21 mouse cellular contexts compared by ENCODE assay signal in the genomic region with DNA sequence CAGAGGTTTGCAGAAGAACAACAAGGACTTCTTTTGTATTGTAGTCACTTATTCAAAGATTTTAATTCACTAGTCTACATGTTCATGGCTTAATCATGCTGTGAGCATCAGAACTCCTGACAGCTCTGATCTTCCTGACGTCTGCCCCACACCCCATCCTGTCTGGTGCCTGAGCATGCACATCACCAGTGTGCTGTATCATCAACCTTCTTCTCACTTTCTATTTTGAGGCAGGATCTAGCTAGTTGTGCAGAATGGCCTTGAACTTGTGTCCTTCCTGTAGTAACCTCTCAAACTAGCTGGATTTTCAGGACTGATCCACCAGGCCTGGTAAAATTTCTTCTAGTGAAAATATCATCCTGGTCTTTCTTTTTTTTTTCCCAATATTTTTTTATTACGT.
DNase-seq lines count a peak whose midpoint lies in the region; ATAC-seq and TF ChIP-seq lines count a peak whose summit lies in the region.
"Had no signal": no experiment of that assay in that cellular context is flagged by ENCODE, and none has a peak within 500 bp of the region (broad histone marks: within the 10 kb centered on the region; RNA-seq: fewer than 3 reads in every experiment).

No protein-coding gene starts in this region.

- no peak for TF ChIP-seq CTCF in liver, adult 2 months (IDR thresholded peaks at IDR 0.05; ENCODE audit: low read depth, low read length)

- no peaks in the 10 kb centered on the region for H3K36me3 ChIP-seq in heart, embryonic 12.5 days
- no peaks in the 10 kb centered on the region for H3K36me3 ChIP-seq in liver, adult 2 months (ENCODE audit: control insufficient read depth, insufficient read depth, low read length)
- H3K36me3 ChIP-seq in liver, embryonic 12.5 days, result no peaks in the 10 kb centered on the region
- H3K36me3 ChIP-seq: liver, embryonic 15.5 days; lung, embryonic 15.5 days; midbrain, embryonic 15.5 days; neural tube, embryonic 13.5 days had no signal

- H3K27me3 ChIP-seq in heart, embryonic 12.5 days (replicated peaks), result no peaks in the 10 kb centered on the region
- H3K27me3 ChIP-seq in liver, adult 2 months (ENCODE audit: control insufficient read depth, insufficient read depth, low read length), result no peaks in the 10 kb centered on the region
- H3K27me3 ChIP-seq in liver, embryonic 12.5 days (replicated peaks), result no peaks in the 10 kb centered on the region
- H3K27me3 ChIP-seq: forebrain, embryonic 13.5 days; liver, embryonic 15.5 days; lung, embryonic 15.5 days; midbrain, embryonic 15.5 days; neural tube, embryonic 13.5 days had no signal

- 63% methylated on average over 2 of the region's 2 CpGs for WGBS in heart, embryonic 12.5 days
- 74% methylated on average over 2 of the region's 2 CpGs for WGBS in liver, adult 2 months
- 46% methylated on average over 2 of the region's 2 CpGs for WGBS in liver, embryonic 12.5 days (ENCODE audit: insufficient replicate concordance)

- H3K27ac ChIP-seq in heart, embryonic 12.5 days (ENCODE audit: poor library complexity, severe bottlenecking), result no peak overlapping the region
- no peak overlapping the region for H3K27ac ChIP-seq in liver, adult 2 months (replicated peaks; ENCODE audit: insufficient read depth, low read depth, low read length)
- H3K27ac ChIP-seq in liver, embryonic 12.5 days, result no peak overlapping the region
- H3K27ac ChIP-seq: forebrain, embryonic 13.5 days; hindbrain, embryonic 14.5 days; kidney, postnatal 0 days; liver, embryonic 15.5 days; lung, embryonic 15.5 days; midbrain, embryonic 15.5 days; neural tube, embryonic 13.5 days had no signal

- H3K4me2 ChIP-seq in heart, embryonic 12.5 days, result no peak overlapping the region
- no peak overlapping the region for H3K4me2 ChIP-seq in liver, embryonic 12.5 days
- H3K4me2 ChIP-seq: forebrain, embryonic 13.5 days; hindbrain, embryonic 14.5 days; liver, embryonic 15.5 days; lung, embryonic 15.5 days; midbrain, embryonic 15.5 days; neural tube, embryonic 13.5 days had no signal

- no peak overlapping the region for H3K4me3 ChIP-seq in heart, embryonic 12.5 days
- H3K4me3 ChIP-seq in liver, adult 2 months (ENCODE audit: insufficient read depth, low read depth, low read length), result no peak overlapping the region
- H3K4me3 ChIP-seq in liver, embryonic 12.5 days, result no peak overlapping the region
- H3K4me3 ChIP-seq: forebrain, embryonic 13.5 days; liver, embryonic 15.5 days; lung, embryonic 15.5 days; midbrain, embryonic 15.5 days; neural tube, embryonic 13.5 days had no signal

- H3K79me2 ChIP-seq in liver, adult 2 months (ENCODE audit: control insufficient read depth, insufficient read depth, low read length), result no peaks in the 10 kb centered on the region

- no peak for TF ChIP-seq POLR2A in liver, adult 2 months (IDR thresholded peaks at IDR 0.05; ENCODE audit: extremely low read depth, insufficient read depth, low read length)

- no peaks in the 10 kb centered on the region for H3K9me3 ChIP-seq in heart, embryonic 12.5 days (replicated peaks)
- H3K9me3 ChIP-seq in liver, embryonic 12.5 days (replicated peaks), result no peaks in the 10 kb centered on the region
- H3K9me3 ChIP-seq: forebrain, embryonic 13.5 days; liver, embryonic 15.5 days; lung, embryonic 15.5 days; midbrain, embryonic 15.5 days; neural tube, embryonic 13.5 days had no signal

- no peak overlapping the region for H3K9ac ChIP-seq in heart, embryonic 12.5 days
- no peak overlapping the region for H3K9ac ChIP-seq in liver, adult 2 months (ENCODE audit: low read depth, low read length)
- no peak overlapping the region for H3K9ac ChIP-seq in liver, embryonic 12.5 days
- H3K9ac ChIP-seq: forebrain, embryonic 13.5 days; hindbrain, embryonic 14.5 days; liver, embryonic 15.5 days; lung, embryonic 15.5 days; midbrain, embryonic 15.5 days; neural tube, embryonic 13.5 days had no signal

- peak; percentile 6 for DNase-seq in adrenal gland, postnatal 10 days
- no peak for DNase-seq in adrenal gland, postnatal 4 days (ENCODE audit: low spot score in 2 of 2)
- DNase-seq in heart, adult 9 months (ENCODE audit: low spot score in 2 of 2), result peak; percentile 45 to 69
- DNase-seq in liver, adult 2 months (ENCODE audit: extremely low read depth, low read depth, low spot score), result peak; percentile 17
- no peak for DNase-seq in cerebellum, adult 11 months
- DNase-seq: cerebellum, adult 9-10 months; lung, postnatal 36 days; retina, postnatal 1 day; right cerebral cortex, postnatal 25 days; spleen, adult 18-20 months had no signal

- ATAC-seq in heart, embryonic 12.5 days (ENCODE audit: insufficient number of reproducible peaks, low FRiP score), result no peak
- no peak for ATAC-seq in liver, embryonic 12.5 days
- ATAC-seq: CD4-positive, CD25-positive, alpha-beta regulatory T cell, adult 4 months; forebrain, embryonic 13.5 days; inflammation-experienced regulatory T-cells, adult 6 months; midbrain, embryonic 15.5 days had no signal

- H3K4me1 ChIP-seq in heart, embryonic 12.5 days (replicated peaks), result no peaks in the 10 kb centered on the region
- H3K4me1 ChIP-seq in liver, adult 2 months (ENCODE audit: control insufficient read depth, insufficient read depth, low read length), result peaks cover 6% of the 10 kb centered on the region; the same call in 1 of the 2 replicates
- no peaks in the 10 kb centered on the region for H3K4me1 ChIP-seq in liver, embryonic 12.5 days
- H3K4me1 ChIP-seq: liver, embryonic 15.5 days; lung, embryonic 15.5 days; midbrain, embryonic 15.5 days; neural tube, embryonic 13.5 days had no signal

Comparison
In these comparisons a context has a peak if more than half of its experiments do, and no peak if none do; other contexts are left out.
1. DNase-seq: peak in adrenal gland, postnatal 10 days (single experiment), heart, adult 9 months (2 of 2) and liver, adult 2 months (single experiment); none in adrenal gland, postnatal 4 days (0 of 2) and cerebellum, adult 11 months (single experiment).